Mouse (Mus musculus) layer of hippocampus, adult 8-10 months (tissue): ENCODE measurements at regions not wholly inside any gene's neighbourhood (a gene's known extent, or its start where the extent isn't known, plus 50 kb on each side); places are given as distances from the start of the nearest gene placed in this dataset.

Experiments
- DNase-seq, 2 experiments: peaks; one replicate each; pipeline ENCODE4 v3.0.0; 2022; ENCODE audit warnings: low spot score in 2 of 2

- no peak for DNase-seq
These were observed 101.2 kb upstream of the Mycn start for GRCm38 (mm10) chr12:13042934-13043333.

DNA sequence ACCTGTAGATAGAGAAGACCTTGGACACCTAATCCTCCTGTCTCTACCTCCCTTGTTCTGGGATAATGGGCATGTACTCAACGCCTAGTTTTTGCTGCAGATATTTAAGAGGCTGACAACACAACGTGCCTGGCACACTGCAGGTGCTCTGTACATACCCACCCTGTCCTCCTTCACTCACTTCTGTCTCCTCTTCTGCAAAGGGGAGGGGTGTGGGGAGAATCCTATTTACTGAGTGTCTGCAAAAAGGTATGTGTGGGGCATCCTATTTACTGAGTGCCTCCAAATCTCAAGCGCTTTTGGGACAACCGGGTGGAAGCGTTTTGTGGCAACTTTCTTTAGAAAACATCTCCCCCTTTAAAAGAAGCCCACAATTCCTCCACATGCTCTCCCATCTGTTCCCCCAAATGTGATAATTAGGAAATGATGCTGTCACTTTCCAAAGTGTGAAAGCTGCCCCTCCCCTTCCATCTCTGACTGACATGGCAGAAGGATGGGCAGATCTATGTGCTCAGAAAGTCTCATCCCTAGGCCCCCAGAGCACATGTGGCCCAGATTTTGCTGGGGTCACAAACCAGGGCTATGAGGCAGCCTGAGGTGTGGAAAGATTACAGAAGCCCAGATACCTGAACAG, 93.5 kb upstream of the Mycn start:
- DNase-seq, result peak; percentile 43 to 45

GRCm38 (mm10) chr12:13030333-13030732, 88.6 kb upstream of the Mycn start:
- DNase-seq, result no peak

GRCm38 (mm10) chr12:13028086-13028485, 86.4 kb upstream of the Mycn start:
- DNase-seq, result no peak

DNA sequence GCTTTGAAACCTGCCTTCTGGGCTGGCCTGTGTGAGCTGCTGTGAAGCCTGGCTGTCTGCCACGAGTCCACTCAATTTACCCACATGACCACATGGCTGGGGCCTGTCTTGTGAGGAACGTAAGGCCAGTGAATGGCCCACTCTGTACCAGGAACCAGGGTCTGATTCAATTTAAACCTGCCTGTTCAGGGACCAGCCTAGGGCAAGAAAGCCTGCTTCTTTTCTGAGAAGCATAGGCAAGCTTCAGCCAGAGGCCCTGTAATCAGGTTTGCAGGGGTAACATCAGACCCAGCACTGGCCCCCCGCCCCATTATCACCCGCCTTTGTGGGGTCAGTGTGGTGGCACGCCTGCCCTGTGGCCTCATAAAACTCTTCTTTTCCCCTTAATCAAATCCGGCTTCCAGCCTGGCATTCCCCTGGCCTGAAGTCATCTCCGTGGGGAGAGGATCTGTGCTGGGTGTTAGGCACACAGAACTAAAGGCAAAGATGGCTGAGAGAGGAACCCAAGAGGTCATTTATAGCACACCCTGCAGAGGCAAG, 84.4 kb upstream of the Mycn start:
- no peak for DNase-seq

- no peak for DNase-seq
These were observed 82.6 kb upstream of the Mycn start for GRCm38 (mm10) chr12:13024215-13024841.

- no peak for DNase-seq
These were observed 69.5 kb upstream of the Mycn start for GRCm38 (mm10) chr12:13011023-13011761.

DNA sequence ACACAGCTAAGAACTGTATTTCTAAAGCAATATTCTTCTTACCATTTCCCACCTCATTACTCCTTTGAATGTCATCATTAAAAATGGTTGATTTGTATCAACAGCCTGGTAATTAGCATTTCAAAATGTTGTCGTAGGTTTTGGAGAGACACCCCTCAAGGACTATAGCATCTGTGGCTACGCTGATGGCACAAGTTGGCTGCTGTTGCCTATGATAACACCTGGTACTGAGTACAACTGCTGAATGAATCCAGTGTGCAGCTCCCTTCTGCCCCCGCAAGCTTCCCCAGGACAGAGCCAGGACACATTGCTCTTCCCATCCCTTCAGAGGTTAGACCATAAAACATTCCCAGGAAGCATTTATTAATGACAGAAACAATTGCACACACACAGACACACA, 68.7 kb upstream of the Mycn start:
- DNase-seq, result no peak

- no peak for DNase-seq
These were observed 67.8 kb upstream of the Mycn start for GRCm38 (mm10) chr12:13009470-13009869.

- DNase-seq, result no peak
These were observed 61.0 kb upstream of the Mycn start for GRCm38 (mm10) chr12:13002703-13003102.

DNA sequence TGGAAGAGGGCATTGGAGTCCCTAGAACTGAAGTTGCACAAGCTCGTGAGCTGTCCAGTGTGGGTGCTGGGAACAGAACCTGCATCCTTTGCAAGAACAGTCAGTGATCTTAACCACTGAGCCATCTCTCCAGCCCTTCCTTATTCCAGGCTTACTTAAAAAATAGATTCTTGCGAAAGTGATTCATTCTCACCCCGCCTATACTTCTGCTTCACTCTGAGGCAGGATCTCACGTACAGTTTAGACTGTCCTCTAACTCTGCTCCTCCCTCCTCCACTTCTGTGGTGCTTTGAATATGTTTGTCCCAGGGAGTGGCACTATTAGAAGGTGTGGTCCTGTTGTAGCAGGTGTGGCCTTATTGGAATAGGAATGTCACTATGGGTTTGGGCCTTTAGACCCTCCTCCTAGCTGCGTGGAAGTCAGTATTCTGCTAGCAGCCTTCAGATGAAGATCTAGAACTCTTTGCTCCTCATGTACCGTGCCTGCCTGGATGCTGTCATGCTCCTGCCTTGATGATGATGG, 60.4 kb upstream of the Mycn start:
- DNase-seq, result no peak

- DNase-seq, result no peak
These were observed 54.3 kb upstream of the Mycn start for GRCm38 (mm10) chr12:12995974-12996361.

GRCm38 (mm10) chr12:12995061-12995973, 53.6 kb upstream of the Mycn start:
- DNase-seq, result no peak

GRCm38 (mm10) chr12:12993894-12994714, 52.4 kb upstream of the Mycn start:
- no peak for DNase-seq
